Mouse (Mus musculus) brain, embryonic 14.5 days (tissue): ENCODE results near the gene Tsku. TPM values are rescaled to one million over a fixed set of nuclear protein-coding genes. Genes with fewer than 3 reads are reported as not detected.
A peak's percentile ranks its signal among the peaks of the same experiment; 100 is the strongest.

Experiments
- DNase-seq: peaks from one replicate; pipeline ENCODE4 v3.0.0-alpha.2; 2011; ENCODE audit warnings: low read depth
- CTCF ChIP-seq: fragments of 200-500 bp; IDR thresholded peaks from 2 replicates; pipeline ENCODE4 v1.5.1; 2012; ENCODE audit warnings: inconsistent platforms, mild to moderate bottlenecking, moderate library complexity, borderline replicate concordance; ENCODE audit not compliant: insufficient read depth, insufficient read length; ENCODE audit errors: extremely low read depth
- POLR2A ChIP-seq: fragments of 200-500 bp; IDR thresholded peaks from 2 replicates; pipeline ENCODE4 v1.6.1; 2012; ENCODE audit warnings: mild to moderate bottlenecking, inconsistent platforms, borderline replicate concordance; ENCODE audit not compliant: poor library complexity, insufficient read depth, insufficient read length, severe bottlenecking; ENCODE audit errors: extremely low read depth
- polyA plus RNA-seq: library from polyadenylated mRNA; depleted of rRNA; stranded (reverse); fragments of >200 nt; gene quantifications from 2 replicates; pipeline ENCODE4 v1.2.3, GENCODE M21; 2012; rRNA removed

Gene Tsku
- polyA plus RNA-seq = 16.0 and 19.1 TPM in 2 replicates

GRCm38 (mm10) chr7:98361063-98361652, at the start of gene Tsku:
Gene Tsku (minus strand): TSS chr7:98361328.
- peak; percentile 99 for DNase-seq
- TF ChIP-seq POLR2A (peak; percentile 76), CTCF (no peak)

GRCm38 (mm10) chr7:98407615-98408014, 46.5 kb upstream of the Tsku start:
- no peak for DNase-seq
- TF ChIP-seq POLR2A = no peak
- no peak for TF ChIP-seq CTCF

DNA sequence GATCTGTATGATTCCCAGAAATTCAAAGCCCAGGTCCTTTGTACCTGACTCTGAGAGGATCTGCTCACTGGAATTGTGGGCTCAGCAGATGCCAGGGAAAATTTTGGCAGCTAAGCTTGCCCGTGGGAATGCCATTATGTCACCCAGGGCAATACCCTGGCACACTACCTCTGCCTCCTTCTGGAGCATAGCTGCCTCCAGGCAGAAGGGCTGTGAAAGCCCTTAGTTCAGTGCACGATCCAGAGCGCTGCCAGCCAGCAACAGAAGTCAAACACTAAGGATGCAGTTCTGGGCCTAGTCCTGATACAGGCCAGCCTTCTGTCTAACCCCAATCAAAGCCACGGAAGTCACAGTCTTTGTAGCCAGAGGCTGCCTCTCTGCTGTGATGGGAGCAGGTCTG, 42.9 kb upstream of the Tsku start:
- peak; percentile 83 for DNase-seq
- TF ChIP-seq POLR2A (no peak), CTCF (no peak)

DNA sequence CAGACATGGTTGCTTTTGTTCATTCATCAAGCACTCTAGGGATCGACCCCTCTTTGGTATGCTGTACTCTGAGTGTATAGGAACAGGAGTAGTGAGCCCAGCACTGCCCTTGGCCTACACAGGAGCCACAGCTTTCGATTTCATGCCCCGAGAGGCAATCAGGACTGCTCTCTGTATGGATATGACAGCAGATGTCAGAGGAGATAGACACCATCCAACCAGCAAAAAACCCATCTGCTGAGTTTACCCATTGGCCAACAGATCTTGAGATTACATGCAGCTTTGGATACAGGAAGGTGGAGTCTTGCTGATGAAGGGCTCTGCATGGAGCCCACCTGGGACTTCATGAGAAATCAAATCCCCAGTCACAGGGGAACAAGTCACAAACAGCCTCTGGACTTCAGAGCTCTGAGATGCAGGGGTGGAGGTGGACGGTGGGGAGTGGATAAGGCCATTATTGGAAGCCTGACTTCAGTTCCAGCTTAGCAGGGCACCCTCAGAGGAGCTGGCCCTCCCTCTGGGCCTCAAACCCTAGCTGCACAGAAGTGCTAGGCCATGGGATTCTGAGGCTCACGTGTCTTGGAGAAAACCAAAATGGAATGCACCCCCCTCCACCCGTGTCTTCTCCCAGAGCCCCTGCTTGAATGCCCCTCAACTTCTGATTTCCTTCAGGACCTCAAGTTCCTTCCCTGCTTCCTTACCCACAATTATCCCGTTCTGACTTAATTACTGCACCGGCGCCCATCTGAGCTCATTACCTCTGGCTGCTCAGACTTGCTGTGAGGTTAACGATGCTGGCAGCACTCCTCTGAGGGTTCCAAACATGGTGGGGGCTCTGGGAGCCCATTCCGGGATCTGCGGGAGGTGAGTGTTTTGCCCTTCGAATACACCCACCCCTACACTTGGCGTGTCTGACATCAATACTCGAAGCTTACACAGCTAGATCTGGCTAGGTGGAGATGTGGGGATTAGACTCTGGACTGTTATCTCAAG, 41.8 kb upstream of the Tsku start:
- DNase-seq = peak; percentile 79

DNA sequence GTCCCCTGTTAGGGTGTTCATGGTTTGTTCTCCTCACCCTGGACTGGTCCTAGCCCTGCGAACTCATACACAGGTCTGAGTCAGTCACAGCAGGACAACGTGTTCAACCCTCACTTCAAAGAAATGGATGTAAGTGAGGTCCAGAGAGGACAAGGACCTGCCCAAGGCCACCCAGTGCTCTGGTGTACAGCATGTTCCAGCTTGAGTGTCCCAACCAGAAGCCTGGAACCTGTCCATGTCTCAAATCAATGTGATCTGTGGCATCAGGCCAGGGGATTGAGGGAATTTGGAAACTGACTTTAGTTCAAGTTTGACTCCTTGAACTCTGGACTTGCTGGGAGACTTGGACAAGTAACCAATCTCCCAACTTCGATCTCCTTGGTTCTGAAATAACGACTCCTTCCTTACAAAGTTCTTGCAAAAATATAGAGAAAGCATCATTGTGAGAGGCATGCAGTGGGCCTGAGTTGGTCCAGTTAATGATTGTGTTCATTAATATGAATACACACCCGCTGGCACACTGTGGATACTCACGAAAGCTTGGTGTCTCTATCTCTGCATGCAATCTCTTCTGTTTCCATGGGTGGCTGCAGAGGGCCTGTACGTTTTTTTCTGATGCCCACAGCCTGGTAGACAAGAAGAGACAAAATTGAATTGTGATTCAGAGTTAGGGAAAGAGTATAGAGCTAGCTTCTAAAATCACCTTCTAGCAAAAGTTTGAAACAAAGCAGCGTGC, 31.5 kb upstream of the Tsku start:
- DNase-seq = no peak
- TF ChIP-seq CTCF (no peak), POLR2A (no peak)

More for the DNA sequence above, 41.8 kb upstream of the Tsku start:
- TF ChIP-seq POLR2A = no peak
- no peak for TF ChIP-seq CTCF

- TF ChIP-seq CTCF (no peak), POLR2A (no peak)
- DNase-seq = peak; percentile 86
Measured at GRCm38 (mm10) chr7:98391351-98391936, 30.3 kb upstream of the Tsku start.

- DNase-seq = no peak
- TF ChIP-seq CTCF (no peak), POLR2A (no peak)
Measured at GRCm38 (mm10) chr7:98390486-98390885, 29.4 kb upstream of the Tsku start.

DNA sequence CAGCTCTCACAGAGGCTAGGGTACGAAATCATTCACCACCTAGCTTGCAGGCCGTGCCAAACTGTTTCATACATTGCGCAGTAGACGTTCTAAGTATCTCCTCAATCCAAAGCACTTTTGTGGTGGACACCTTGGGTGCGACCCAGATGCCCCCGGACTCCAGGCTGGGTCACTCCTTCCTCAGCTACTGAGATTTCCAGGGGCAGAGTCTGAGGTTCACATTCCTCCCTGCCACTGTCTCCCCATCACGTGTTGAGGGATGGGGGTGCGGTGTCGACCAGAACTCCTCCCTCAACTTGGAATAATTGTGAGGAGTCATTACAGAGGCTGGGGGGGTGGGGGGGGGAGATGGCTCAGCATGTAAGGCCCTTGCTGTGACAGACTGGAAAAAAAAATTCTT, 28.5 kb upstream of the Tsku start:
- TF ChIP-seq CTCF (no peak), POLR2A (no peak)
- no peak for DNase-seq

GRCm38 (mm10) chr7:98388881-98389501, 27.9 kb upstream of the Tsku start:
- DNase-seq = peak; percentile 67
- no peak for TF ChIP-seq POLR2A
- no peak for TF ChIP-seq CTCF

DNA sequence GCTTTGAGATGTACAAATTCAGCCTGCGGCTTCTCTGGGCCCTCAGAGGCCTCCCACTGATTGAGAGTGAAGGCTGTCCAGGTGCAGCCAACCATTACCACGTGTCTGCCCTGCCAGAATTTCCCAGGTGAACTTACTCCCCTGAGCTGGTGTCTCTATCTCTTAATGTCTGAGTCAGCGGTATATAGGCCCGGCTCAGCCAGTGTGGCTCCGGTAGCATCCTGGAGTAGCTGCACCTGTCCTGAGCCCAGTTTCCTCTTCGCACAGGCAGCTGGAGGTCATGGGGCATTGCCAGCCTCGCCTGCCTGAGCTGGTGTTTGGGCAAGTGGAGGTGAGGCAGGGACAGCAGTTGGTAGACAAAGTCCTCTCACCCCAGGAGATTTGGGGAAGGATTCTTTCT, 26.1 kb upstream of the Tsku start:
- TF ChIP-seq CTCF = no peak
- TF ChIP-seq POLR2A = no peak

DNA sequence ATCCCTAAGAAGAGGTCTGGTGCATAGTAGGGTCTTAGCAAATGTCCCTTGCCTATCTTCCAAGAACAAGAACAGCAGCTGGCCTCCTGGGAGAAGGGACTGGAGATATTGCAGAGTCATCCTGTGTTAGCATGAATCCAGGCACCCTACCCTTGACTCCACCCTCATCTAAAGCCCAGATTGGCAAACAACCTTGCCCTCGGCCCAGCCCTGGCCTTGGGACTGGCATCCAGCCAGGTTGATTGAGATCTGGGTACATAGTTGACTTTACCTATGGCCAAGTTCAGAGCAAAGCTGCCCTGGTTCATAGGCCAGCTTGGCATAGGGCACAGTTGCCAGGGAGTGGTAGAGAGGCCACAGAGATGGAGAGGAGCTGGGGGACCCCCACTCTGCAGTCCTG, 24.0 kb upstream of the Tsku start:
- DNase-seq = no peak
- no peak for TF ChIP-seq POLR2A
- TF ChIP-seq CTCF = no peak

More for the DNA sequence above, 26.1 kb upstream of the Tsku start:
- no peak for DNase-seq

- TF ChIP-seq CTCF (no peak), POLR2A (no peak)
- DNase-seq = no peak
Measured at GRCm38 (mm10) chr7:98383337-98383736, 22.2 kb upstream of the Tsku start.
